Mouse (Mus musculus) layer of hippocampus, adult 8-10 months (tissue): ENCODE data around the gene Gm3646. TPM values are rescaled to one million over a fixed set of nuclear protein-coding genes. Genes with fewer than 3 reads are reported as not detected.

Experiments used
- total RNA-seq, 4 experiments: library from RNA; stranded (reverse); gene quantifications; 2 replicates each; pipeline ENCODE4 v1.2.4; 2022

Gm3646 gene
- total RNA-seq, 4 experiments from 2014 or later, result not detected

Other genes starting within 250 kb of the Gm3646 start
- gene Rnf149, start 227.9 kb downstream of the Gm3646 start, total RNA-seq, result 10 to 100 TPM; 31.6 to 35.1 (median 32.7) TPM
- gene Creg2, start 153.9 kb downstream of the Gm3646 start, total RNA-seq, result 100 to 1,000 TPM in 2 of 4 experiments, 10 to 100 TPM in 2; 71.1 to 105 (median 89.3) TPM
- gene Rfx8, start 84.3 kb downstream of the Gm3646 start, total RNA-seq, result 1 to 10 TPM in 1 of 4 experiments, under 1 TPM in 2, not detected in 1; 0.18 to 1.2 (median 0.45) TPM
- 100 to 1,000 TPM; 127 to 159 (median 152) TPM for gene Map4k4, start 95.6 kb upstream of the Gm3646 start, total RNA-seq